Mouse (Mus musculus) mouse embryonic stem cell (cell line): ENCODE data around the gene Mvd.

Source experiments
- in situ Hi-C, 2 experiments: fragments of 300-500 bp; cut with MboI; formaldehyde crosslinking; loops; 1 replicate in 1 of 2; 3 replicates in 1 of 2; pipeline ENCODE4 v1.14.3; 2019 to 2020; ENCODE audit warnings: low sequenced_read_pairs in 2 of 2, low pct_unique_long_range_greater_than_20kb in 1 of 2, mixed read lengths in 1 of 2; ENCODE audit not compliant: unreplicated experiment in 1 of 2

Gene Mvd

DNA sequence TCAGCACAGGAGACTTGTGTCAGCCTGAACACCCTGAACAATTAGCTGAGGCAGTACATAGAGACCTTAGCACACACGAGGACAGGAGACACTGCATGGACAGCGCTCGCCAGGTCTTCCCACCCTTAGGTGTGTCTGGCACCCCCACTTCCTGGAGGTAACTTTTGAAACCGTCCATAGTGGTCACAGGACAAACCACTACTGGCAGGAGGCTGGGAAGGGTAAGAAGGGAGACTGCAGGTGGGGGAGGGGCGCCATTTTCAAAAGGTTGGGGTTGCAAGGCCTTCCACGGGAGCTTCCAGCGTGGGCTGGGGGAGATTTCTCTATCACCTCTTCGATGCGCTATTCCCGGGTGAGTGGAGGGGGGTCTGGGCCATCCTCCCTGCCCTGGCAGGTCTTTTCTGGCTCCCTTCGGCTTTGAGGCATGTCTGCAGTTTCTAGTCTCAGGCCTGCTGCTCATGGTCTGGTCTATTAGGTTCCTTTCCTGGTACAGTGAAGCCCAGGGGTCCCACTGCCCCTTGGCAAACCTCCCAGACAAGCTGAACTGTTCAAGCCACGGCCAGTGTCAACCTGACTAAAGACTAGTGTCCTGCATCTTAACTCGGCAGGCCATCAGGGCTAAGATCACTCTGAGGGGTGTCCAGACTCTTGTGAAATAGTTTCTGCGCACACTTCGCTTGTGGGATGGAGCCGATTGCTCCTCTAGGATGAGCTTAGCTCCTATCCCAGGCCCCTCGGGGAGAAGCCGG lies 11.4 kb downstream of the Mvd start:
- in situ Hi-C loops = no loop called here

DNA sequence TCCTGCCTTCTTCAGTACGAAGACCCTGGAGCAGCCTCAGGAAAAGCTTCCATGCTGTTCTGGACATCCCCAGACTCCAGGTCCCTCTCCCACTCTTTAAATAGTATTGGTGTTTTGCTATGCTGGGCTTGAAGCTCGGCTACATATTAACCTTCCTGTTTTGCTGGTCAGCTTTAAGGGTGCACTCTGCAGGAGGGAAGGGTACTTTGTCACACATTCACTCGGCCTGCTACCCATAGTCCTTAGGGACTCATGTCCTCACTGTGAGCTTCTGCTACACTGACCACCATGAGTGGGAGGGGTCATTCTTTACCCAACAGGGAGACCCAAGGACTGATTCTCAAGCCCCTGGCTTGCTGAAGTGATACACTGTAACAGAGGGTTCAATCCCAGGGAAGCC lies 12.6 kb downstream of the Mvd start:
- in situ Hi-C loops = no loop called here

- in situ Hi-C loops = no loop called here
These were observed 13.1 kb downstream of the Mvd start for GRCm38 (mm10) chr8:122430058-122430636.

- in situ Hi-C loops = no loop called here
These were observed 15.1 kb downstream of the Mvd start for GRCm38 (mm10) chr8:122428163-122428562.

- in situ Hi-C loops = no loop called here
These were observed 15.6 kb downstream of the Mvd start for GRCm38 (mm10) chr8:122427607-122428006.

GRCm38 (mm10) chr8:122426145-122426544 lies 17.1 kb downstream of the Mvd start:
- in situ Hi-C loops = no loop called here

- in situ Hi-C loops = no loop called here
These were observed 19.6 kb downstream of the Mvd start for GRCm38 (mm10) chr8:122423659-122424058.

DNA sequence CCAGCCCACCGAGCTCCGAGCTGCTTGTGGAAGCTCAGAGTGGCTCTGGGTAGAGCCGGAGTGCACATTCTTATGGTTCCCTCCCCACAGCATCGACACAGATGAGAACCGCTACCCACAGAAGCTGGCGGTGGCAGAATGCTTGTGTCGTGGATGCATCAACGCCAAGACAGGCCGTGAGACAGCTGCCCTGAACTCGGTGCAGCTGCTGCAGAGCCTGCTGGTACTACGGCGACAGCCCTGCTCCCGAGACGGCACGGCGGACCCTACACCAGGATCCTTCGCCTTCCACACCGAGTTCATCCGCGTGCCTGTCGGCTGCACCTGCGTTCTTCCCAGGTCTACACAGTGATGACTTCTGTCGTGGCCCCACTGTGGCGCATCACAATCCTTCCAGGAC lies 20.0 kb downstream of the Mvd start:
- in situ Hi-C loops = no loop called here

- in situ Hi-C loops = no loop called here
These were observed 21.7 kb downstream of the Mvd start, which contains the start of gene Il17c for GRCm38 (mm10) chr8:122421376-122422070. Il17c (plus strand) TSS chr8:122422020.

- in situ Hi-C loops = no loop called here
These were observed 23.2 kb downstream of the Mvd start for GRCm38 (mm10) chr8:122419881-122420555.

DNA sequence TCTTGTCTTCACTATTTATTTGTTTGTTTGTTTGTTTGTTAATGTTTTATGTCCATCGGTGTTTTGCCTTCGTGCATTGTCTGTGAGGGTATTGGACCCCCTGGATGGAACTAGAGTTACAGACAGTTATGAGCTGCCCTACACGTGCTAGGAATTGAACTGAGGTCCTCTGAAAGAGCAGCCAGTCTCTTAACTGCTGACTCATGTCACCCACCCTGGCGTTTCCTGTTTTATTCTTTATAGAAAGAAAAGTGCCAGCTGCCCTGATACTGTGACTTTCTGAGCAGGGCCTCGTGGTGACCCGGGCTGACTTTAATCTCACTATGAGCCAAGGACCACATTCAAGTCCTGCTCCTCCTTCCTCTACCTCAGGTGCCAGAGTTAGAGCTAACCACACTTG lies 27.7 kb downstream of the Mvd start:
- in situ Hi-C loops = no loop called here

GRCm38 (mm10) chr8:122414311-122414710 lies 28.9 kb downstream of the Mvd start:
- in situ Hi-C loops = no loop called here

- in situ Hi-C loops = no loop called here
These were observed 35.5 kb downstream of the Mvd start for GRCm38 (mm10) chr8:122407678-122408077.

DNA sequence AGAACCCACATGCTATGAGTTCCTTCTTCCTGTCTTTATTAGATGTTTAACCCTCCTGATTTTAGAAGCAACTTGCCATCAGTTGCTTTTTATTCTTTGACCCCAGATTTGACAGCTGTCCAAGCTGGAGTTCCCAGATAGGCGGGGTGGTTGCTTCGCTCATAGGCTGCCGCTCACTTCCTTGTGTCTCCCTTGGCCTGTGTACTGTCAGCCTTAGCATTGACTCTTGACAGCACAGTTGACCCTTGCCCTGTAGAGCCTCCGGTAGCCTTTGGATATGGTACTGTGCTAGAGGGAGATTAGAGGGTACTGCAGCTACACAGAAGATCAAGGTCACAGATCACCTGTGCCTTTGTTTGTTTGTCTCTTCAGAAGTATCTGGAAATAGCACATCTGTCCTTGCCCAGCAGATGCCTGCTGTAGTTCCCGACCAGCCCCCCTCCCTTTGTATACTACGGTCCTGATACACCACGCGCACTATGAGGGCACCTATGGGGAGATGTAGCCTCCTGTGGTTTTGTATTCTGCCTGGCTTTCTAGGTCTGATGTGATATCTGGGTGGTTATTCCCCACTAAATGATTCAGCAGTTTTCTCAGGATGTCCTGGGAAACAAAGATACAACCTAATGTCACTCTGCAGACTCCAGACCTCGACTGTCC lies 37.9 kb downstream of the Mvd start:
- in situ Hi-C loops = no loop called here

GRCm38 (mm10) chr8:122398186-122398585 lies 45.0 kb downstream of the Mvd start:
- in situ Hi-C loops = no loop called here

DNA sequence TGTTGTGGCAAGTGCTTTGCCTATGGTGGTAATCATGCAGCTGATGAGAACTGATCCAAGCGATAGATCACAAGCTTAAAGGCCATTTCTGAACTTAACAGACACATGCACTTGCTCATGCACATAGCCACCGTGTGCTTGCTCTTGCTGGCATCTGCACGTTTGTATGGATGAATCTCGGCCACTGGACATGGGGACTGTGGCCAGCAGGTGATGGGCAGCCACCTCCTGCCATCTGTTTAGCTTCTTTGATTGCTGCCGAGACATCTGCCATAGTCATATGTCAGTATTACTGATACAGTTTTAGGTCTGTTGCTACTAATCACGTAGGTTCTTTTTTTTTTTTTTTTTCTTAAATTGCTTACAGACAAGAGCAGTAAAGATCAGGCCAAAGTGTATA lies 47.9 kb downstream of the Mvd start:
- in situ Hi-C loops = no loop called here

DNA sequence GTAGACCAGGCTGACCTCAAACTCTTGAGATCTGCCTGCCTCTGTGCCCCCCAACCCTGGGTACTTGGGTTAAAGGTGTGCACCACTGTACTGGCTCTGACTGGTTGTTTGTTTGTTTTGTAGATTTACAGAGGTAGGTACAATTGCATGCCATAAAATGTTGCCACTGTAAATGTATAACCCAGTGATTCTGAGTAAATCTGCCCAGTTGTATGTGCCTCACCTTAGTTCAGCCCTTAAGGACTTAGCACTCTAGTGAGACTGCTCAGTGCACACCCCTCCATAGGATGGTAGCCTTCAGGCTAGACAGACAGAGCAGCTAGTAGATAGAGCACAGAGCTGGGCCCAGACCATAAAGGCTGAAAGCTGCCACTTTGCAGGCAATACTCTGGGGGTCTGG lies 49.5 kb downstream of the Mvd start:
- in situ Hi-C loops = no loop called here

- in situ Hi-C loops = no loop called here
These were observed 52.5 kb downstream of the Mvd start for GRCm38 (mm10) chr8:122390758-122391157.

DNA sequence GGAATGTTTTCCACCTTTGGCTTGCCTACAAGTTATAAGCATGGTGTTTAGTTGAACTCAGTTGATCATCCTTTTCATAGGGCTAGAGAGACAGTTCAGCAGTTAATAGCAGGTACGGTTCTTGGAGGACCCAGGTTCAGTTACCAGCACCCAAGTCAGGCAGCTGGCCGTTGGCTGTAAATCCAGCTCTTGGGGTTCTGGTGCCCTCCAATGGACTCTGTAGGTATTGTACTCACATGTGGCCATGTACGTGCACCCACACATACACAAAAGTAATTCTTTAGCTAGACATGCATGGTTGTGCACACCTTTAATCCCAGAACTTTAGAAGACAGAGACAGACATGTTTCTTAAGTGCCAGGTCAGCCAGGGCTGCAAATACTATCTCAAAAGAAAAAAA lies 53.9 kb downstream of the Mvd start:
- in situ Hi-C loops = no loop called here
